Mouse (Mus musculus) B cell, adult 67 days (primary cell): ENCODE measurements around the gene Wbp4. TPM values are rescaled to one million over a fixed set of nuclear protein-coding genes. Genes with fewer than 3 reads are reported as not detected.

ENCODE experiments used
- total RNA-seq, 2 experiments: library from RNA; stranded (reverse); gene quantifications; 4 replicates each; pipeline ENCODE4 v1.2.4; 2023

The Wbp4 gene
- total RNA-seq = 10 to 100 TPM; 33.3 to 33.6 TPM

GRCm38 (mm10) chr14:79481339-79482151 lies at the start of gene Wbp4:
TSS of gene Wbp4 (minus strand) at chr14:79481520.

GRCm38 (mm10) chr14:79480624-79481338 lies 539 bp downstream of the Wbp4 start, which contains the start of gene Elf1:
TSS of gene Elf1 (plus strand) at chr14:79481194.

DNA sequence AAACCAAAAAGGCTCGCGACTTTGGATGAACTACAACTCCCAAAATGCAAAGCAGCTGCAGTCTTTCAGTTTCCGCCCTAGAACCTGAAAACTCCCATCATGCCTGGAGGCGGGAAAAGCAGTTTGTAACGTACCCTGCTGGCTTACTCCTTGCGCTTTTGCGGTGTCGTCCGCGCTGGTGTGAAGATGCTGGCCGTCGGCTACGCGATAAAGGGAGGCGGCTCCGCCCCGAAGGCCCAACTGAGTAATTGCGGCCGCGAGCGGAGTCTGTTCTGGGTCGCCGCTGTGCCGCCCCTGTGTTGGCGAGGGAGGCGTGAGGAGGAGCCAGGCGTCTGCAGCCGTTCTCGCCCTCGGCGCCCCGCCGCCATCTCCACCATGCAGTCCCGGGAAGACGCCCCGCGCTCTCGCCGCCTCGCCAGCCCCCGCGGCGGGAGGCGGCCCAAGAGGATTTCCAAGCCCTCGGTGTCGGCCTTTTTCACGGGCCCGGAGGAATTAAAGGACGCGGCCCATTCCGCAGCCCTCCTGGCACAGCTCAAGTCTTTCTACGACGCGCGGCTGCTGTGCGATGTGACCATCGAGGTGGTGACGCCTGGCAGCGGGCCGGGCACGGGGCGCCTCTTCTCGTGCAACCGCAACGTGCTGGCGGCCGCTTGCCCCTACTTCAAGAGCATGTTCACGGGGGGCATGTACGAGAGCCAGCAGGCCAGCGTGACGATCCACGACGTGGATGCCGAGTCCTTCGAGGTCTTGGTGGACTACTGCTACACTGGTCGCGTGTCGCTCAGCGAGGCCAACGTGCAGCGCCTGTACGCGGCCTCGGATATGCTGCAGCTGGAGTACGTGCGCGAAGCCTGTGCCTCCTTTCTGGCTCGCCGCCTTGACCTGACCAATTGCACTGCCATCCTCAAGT lies 29.4 kb downstream of the Wbp4 start, which contains the start of gene Kbtbd6:
Gene Kbtbd6 (plus strand): TSS at position 155 of the 910 bp plus-strand sequence.

GRCm38 (mm10) chr14:79425979-79426729 lies 55.2 kb downstream of the Wbp4 start, which contains the start of gene Kbtbd7:
TSS of gene Kbtbd7 (plus strand) at chr14:79426511.

Other genes starting within 250 kb of the Wbp4 start
- not detected for gene Zfp957, start 234.2 kb downstream of the Wbp4 start, total RNA-seq
- gene Rgcc, start 179.9 kb downstream of the Wbp4 start, total RNA-seq = 10 to 100 TPM in 1 of 2 experiments, 1 to 10 TPM in 1; 6.6 to 15.9 TPM
- gene Naa16, start 90.7 kb downstream of the Wbp4 start, total RNA-seq = 10 to 100 TPM; 50.8 to 53.3 TPM
- gene Mtrf1, start 83.7 kb downstream of the Wbp4 start, total RNA-seq = 1 to 10 TPM; 1.7 to 2.9 TPM
- gene Kbtbd7, start 55.0 kb downstream of the Wbp4 start, total RNA-seq = 10 to 100 TPM; 18.5 to 20.6 TPM
- gene Kbtbd6, start 29.7 kb downstream of the Wbp4 start, total RNA-seq = under 1 TPM; 0.39 to 0.70 TPM
- 100 to 1,000 TPM; 194 to 200 TPM for gene Elf1, start 326 bp downstream of the Wbp4 start, total RNA-seq
- 10 to 100 TPM; 54.9 to 71.3 TPM for gene Sugt1, start 106.2 kb upstream of the Wbp4 start, total RNA-seq
- gene Cnmd, start 180.7 kb upstream of the Wbp4 start, total RNA-seq = not detected